Mouse (Mus musculus): ENCODE results near the gene Gar1. TPM values are rescaled to one million over a fixed set of nuclear protein-coding genes. Genes with fewer than 3 reads are reported as not detected.

The Gar1 gene
- 38.9 and 41.9 TPM in 2 replicates for polyA plus RNA-seq (2014; fragmentation: Nextera tagmentation; extraction: Ambion mirVana)

- peak within 1 kb of the TSS; percentile 67 for H3K4me2 ChIP-seq (ENCODE audit: low read depth, low read length)
- peak within 1 kb of the TSS; percentile 94 for H3K27ac ChIP-seq (replicated peaks; ENCODE audit: low read depth, low read length)
- H3K9ac ChIP-seq (ENCODE audit: low read depth, low read length): peak within 1 kb of the TSS; percentile 87
- peaks cover 9% of the 10 kb centered on the region for H3K4me1 ChIP-seq (ENCODE audit: control insufficient read depth, insufficient read depth, low read length)
- no peaks in the 10 kb centered on the region for H3K9me3 ChIP-seq (ENCODE audit: control insufficient read depth, low read length)
- no peaks in the 10 kb centered on the region for H3K27me3 ChIP-seq (replicated peaks; ENCODE audit: control insufficient read depth, insufficient read depth, low read length)
- 1% methylated on average over 55 of the region's 60 CpGs for WGBS
- peak within 1 kb of the TSS; percentile 98 for H3K4me3 ChIP-seq (ENCODE audit: low read depth, low read length)
- DNase-seq (ENCODE audit: low spot score) (peak; percentile 98), ATAC-seq (ENCODE audit: low read depth) (peak; percentile 95)
- H3K36me3 ChIP-seq (ENCODE audit: control insufficient read depth, insufficient read depth, low read length): peaks cover 14% of the 10 kb centered on the region
Measured at GRCm38 (mm10) chr3:129831035-129831568, at the start of gene Gar1. Gene Gar1, minus strand, starts transcription at chr3:129831396.

GRCm38 (mm10) chr3:129879913-129880312 lies 48.7 kb upstream of the Gar1 start:
- H3K27me3 ChIP-seq (replicated peaks; ENCODE audit: control insufficient read depth, insufficient read depth, low read length): peaks cover 5% of the 10 kb centered on the region; the same call in 1 of the 2 replicates
- no peak for ATAC-seq (ENCODE audit: low read depth)
- H3K4me3 ChIP-seq (ENCODE audit: low read depth, low read length): no peak overlapping the region
- WGBS: 70% methylated on average over 2 of the region's 2 CpGs
- no peaks in the 10 kb centered on the region for H3K36me3 ChIP-seq (ENCODE audit: control insufficient read depth, insufficient read depth, low read length)
- H3K9me3 ChIP-seq (ENCODE audit: control insufficient read depth, low read length): no peaks in the 10 kb centered on the region
- peak overlapping the region; percentile 96 for H3K4me2 ChIP-seq (ENCODE audit: low read depth, low read length)
- H3K4me1 ChIP-seq (ENCODE audit: control insufficient read depth, insufficient read depth, low read length): peaks cover 4% of the 10 kb centered on the region; the same call in 1 of the 2 replicates
- H3K9ac ChIP-seq (ENCODE audit: low read depth, low read length): no peak overlapping the region
- H3K27ac ChIP-seq (replicated peaks; ENCODE audit: low read depth, low read length): no peak overlapping the region
- no peak for DNase-seq (ENCODE audit: low spot score)

- Histone ChIP-seq H3K4me3 (ENCODE audit: low read depth, low read length) (peak overlapping the region; percentile 72), H3K9me3 (ENCODE audit: control insufficient read depth, low read length) (no peaks in the 10 kb centered on the region), H3K4me2 (ENCODE audit: low read depth, low read length) (peak overlapping the region; percentile 96), H3K4me1 (ENCODE audit: control insufficient read depth, insufficient read depth, low read length) (peaks cover 4% of the 10 kb centered on the region; the same call in 1 of the 2 replicates), H3K27ac (replicated peaks; ENCODE audit: low read depth, low read length) (no peak overlapping the region), H3K36me3 (ENCODE audit: control insufficient read depth, insufficient read depth, low read length) (no peaks in the 10 kb centered on the region), H3K27me3 (replicated peaks; ENCODE audit: control insufficient read depth, insufficient read depth, low read length) (peaks cover 5% of the 10 kb centered on the region; the same call in 1 of the 2 replicates), H3K9ac (ENCODE audit: low read depth, low read length) (peak overlapping the region; percentile 78)
- 1% methylated on average over 20 of the region's 25 CpGs for WGBS
- ATAC-seq (ENCODE audit: low read depth) (peak; percentile 27), DNase-seq (ENCODE audit: low spot score) (peak; percentile 51)
Measured at GRCm38 (mm10) chr3:129879131-129879757, 48.0 kb upstream of the Gar1 start.

- peak within 1 kb of the TSS; percentile 96 for H3K4me2 ChIP-seq (ENCODE audit: low read depth, low read length)
- peaks cover 5% of the 10 kb centered on the region; the same call in 1 of the 2 replicates for H3K27me3 ChIP-seq (replicated peaks; ENCODE audit: control insufficient read depth, insufficient read depth, low read length)
- H3K27ac ChIP-seq (replicated peaks; ENCODE audit: low read depth, low read length): peak within 1 kb of the TSS; percentile 63; the same call in 1 of the 2 replicates
- H3K9me3 ChIP-seq (ENCODE audit: control insufficient read depth, low read length): no peaks in the 10 kb centered on the region
- DNase-seq (ENCODE audit: low spot score): peak; percentile 93
- WGBS: 1% methylated on average over 27 of the region's 66 CpGs
- H3K4me3 ChIP-seq (ENCODE audit: low read depth, low read length): peak within 1 kb of the TSS; percentile 72
- H3K36me3 ChIP-seq (ENCODE audit: control insufficient read depth, insufficient read depth, low read length): no peaks in the 10 kb centered on the region
- ATAC-seq (ENCODE audit: low read depth): peak; percentile 90
- peak within 1 kb of the TSS; percentile 78 for H3K9ac ChIP-seq (ENCODE audit: low read depth, low read length)
- H3K4me1 ChIP-seq (ENCODE audit: control insufficient read depth, insufficient read depth, low read length): peaks cover 4% of the 10 kb centered on the region; the same call in 1 of the 2 replicates
Measured at GRCm38 (mm10) chr3:129878405-129879021, 47.3 kb upstream of the Gar1 start, which contains the start of gene Pla2g12a. Gene Pla2g12a, plus strand, starts transcription at chr3:129878606.

GRCm38 (mm10) chr3:129877327-129877726 lies 46.1 kb upstream of the Gar1 start:
- DNase-seq (ENCODE audit: low spot score): peak; percentile 82
- no peak overlapping the region for H3K9ac ChIP-seq (ENCODE audit: low read depth, low read length)
- whole genome bisulfite sequencing: 80% methylated on average over 10 of the region's 10 CpGs

GRCm38 (mm10) chr3:129863698-129864097 lies 32.5 kb upstream of the Gar1 start:
- H3K4me2 ChIP-seq (ENCODE audit: low read depth, low read length): no peak overlapping the region
- no peaks in the 10 kb centered on the region for H3K4me1 ChIP-seq (ENCODE audit: control insufficient read depth, insufficient read depth, low read length)
- no peak overlapping the region for H3K27ac ChIP-seq (replicated peaks; ENCODE audit: low read depth, low read length)
- no peaks in the 10 kb centered on the region for H3K27me3 ChIP-seq (replicated peaks; ENCODE audit: control insufficient read depth, insufficient read depth, low read length)
- H3K36me3 ChIP-seq (ENCODE audit: control insufficient read depth, insufficient read depth, low read length): no peaks in the 10 kb centered on the region
- no peak overlapping the region for H3K4me3 ChIP-seq (ENCODE audit: low read depth, low read length)
- WGBS: 55% methylated on average over 14 of the region's 14 CpGs
- H3K9ac ChIP-seq (ENCODE audit: low read depth, low read length): no peak overlapping the region
- no peak for DNase-seq (ENCODE audit: low spot score)
- ATAC-seq (ENCODE audit: low read depth): no peak
- H3K9me3 ChIP-seq (ENCODE audit: control insufficient read depth, low read length): 0 out of 2 replicates have a peak, but pooled peaks cover 4% of the 10 kb centered on the region

More at GRCm38 (mm10) chr3:129877327-129877726, 46.1 kb upstream of the Gar1 start:
- no peaks in the 10 kb centered on the region for H3K9me3 ChIP-seq (ENCODE audit: control insufficient read depth, low read length)
- peaks cover 4% of the 10 kb centered on the region; the same call in 1 of the 2 replicates for H3K4me1 ChIP-seq (ENCODE audit: control insufficient read depth, insufficient read depth, low read length)
- H3K4me2 ChIP-seq (ENCODE audit: low read depth, low read length): no peak overlapping the region
- no peaks in the 10 kb centered on the region for H3K36me3 ChIP-seq (ENCODE audit: control insufficient read depth, insufficient read depth, low read length)
- H3K27me3 ChIP-seq (replicated peaks; ENCODE audit: control insufficient read depth, insufficient read depth, low read length): peaks cover 5% of the 10 kb centered on the region; the same call in 1 of the 2 replicates
- no peak overlapping the region for H3K27ac ChIP-seq (replicated peaks; ENCODE audit: low read depth, low read length)
- H3K4me3 ChIP-seq (ENCODE audit: low read depth, low read length): no peak overlapping the region
- ATAC-seq (ENCODE audit: low read depth): no peak; the same call in 1 of the 2 replicates

- Histone ChIP-seq H3K9me3 (ENCODE audit: control insufficient read depth, low read length) (0 out of 2 replicates have a peak, but pooled peaks cover 9% of the 10 kb centered on the region), H3K9ac (ENCODE audit: low read depth, low read length) (no peak overlapping the region), H3K27me3 (replicated peaks; ENCODE audit: control insufficient read depth, insufficient read depth, low read length) (no peaks in the 10 kb centered on the region), H3K36me3 (ENCODE audit: control insufficient read depth, insufficient read depth, low read length) (no peaks in the 10 kb centered on the region), H3K4me2 (ENCODE audit: low read depth, low read length) (no peak overlapping the region), H3K4me1 (ENCODE audit: control insufficient read depth, insufficient read depth, low read length) (no peaks in the 10 kb centered on the region), H3K4me3 (ENCODE audit: low read depth, low read length) (no peak overlapping the region), H3K27ac (replicated peaks; ENCODE audit: low read depth, low read length) (no peak overlapping the region)
- no peak for DNase-seq (ENCODE audit: low spot score)
- 73% methylated on average over 2 of the region's 2 CpGs for WGBS
- ATAC-seq (ENCODE audit: low read depth): no peak
Measured at GRCm38 (mm10) chr3:129862592-129862991, 31.4 kb upstream of the Gar1 start.

- Histone ChIP-seq H3K27ac (replicated peaks; ENCODE audit: low read depth, low read length) (no peak overlapping the region), H3K9ac (ENCODE audit: low read depth, low read length) (no peak overlapping the region), H3K36me3 (ENCODE audit: control insufficient read depth, insufficient read depth, low read length) (no peaks in the 10 kb centered on the region), H3K4me2 (ENCODE audit: low read depth, low read length) (no peak overlapping the region), H3K4me3 (ENCODE audit: low read depth, low read length) (no peak overlapping the region), H3K4me1 (ENCODE audit: control insufficient read depth, insufficient read depth, low read length) (no peaks in the 10 kb centered on the region), H3K9me3 (ENCODE audit: control insufficient read depth, low read length) (no peaks in the 10 kb centered on the region), H3K27me3 (replicated peaks; ENCODE audit: control insufficient read depth, insufficient read depth, low read length) (no peaks in the 10 kb centered on the region)
- 88% methylated on average over 7 of the region's 7 CpGs for WGBS
- no peak for ATAC-seq (ENCODE audit: low read depth)
- no peak for DNase-seq (ENCODE audit: low spot score)
Measured at GRCm38 (mm10) chr3:129846846-129847245, 15.7 kb upstream of the Gar1 start.
